Mouse (Mus musculus): ENCODE data around the gene Atg4a.

The Atg4a gene

DNA sequence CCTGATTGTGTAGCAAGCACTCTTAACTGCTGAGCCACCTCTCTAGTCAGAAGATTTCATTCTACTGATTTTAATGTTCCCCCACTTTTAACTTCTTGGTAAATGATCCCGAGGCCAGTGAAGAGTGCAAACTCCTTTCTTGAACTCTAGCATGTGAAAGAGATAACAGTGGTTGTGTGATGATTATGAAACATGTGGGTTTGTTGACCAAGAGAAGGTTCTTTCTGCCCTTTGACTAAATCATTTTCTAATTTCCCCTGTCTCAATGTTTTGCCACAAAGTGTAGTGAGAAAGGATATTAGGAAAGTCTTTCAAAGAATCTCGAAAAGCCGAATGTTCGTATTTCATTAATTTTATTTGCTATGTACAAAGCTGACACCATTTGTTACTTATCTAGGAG, 208.4 kb downstream of the Atg4a start:
- DNase-seq = no peak

- peak in 1 of 2 experiments; percentile 26 for DNase-seq
Observed at GRCm38 (mm10) chrX:141175353-141175752, 218.6 kb downstream of the Atg4a start.

DNA sequence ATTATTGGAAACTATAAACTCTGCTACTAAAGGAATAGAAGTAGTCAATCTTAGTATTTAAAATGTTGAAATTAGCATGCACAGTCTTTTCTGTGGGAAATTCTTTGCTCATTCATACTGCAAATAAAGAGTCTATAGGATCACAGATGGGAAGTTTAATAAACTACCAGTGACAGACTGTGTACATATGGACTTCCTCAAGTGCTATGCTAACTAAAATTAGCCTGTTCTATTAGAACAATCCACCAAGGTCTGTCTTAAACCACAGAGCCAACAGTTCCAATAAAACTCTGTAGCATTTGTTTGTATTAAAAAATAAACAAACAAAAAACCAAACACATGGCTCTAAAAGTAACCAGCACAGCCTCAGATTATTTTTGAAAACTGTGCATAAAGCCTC, 238.3 kb downstream of the Atg4a start:
- DNase-seq = no peak

GRCm38 (mm10) chrX:141198993-141199392, 242.3 kb downstream of the Atg4a start:
- no peak for DNase-seq

DNA sequence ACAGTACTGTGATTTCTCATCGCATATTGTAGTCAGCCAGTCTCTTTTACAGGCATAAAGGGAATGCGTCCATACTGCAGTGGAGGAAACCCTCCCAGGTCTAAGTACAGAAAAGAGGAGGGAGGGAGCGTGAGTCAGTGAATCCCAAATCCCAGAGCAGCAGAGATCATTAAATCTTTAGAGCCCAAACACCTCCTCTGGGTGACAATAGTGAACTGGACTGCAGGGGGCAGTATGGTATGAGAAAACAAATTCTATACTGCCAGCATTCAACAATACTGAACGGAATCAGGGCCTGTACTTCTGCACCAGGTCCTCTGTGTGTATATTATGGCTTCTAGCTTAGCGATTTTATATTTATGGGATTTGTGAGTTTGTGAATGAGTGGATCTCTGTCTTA, 256.1 kb downstream of the Atg4a start:
- DNase-seq = peak in 1 of 2 experiments; percentile 36

Data from lung, postnatal 4 days (tissue).